Mouse (Mus musculus) CH12.LX (cell line): Measurements from ENCODE around the gene Dpp4. TPM values are rescaled to one million over a fixed set of nuclear protein-coding genes. Genes with fewer than 3 reads are reported as not detected.

Experiments
- DNase-seq: peaks from one replicate; pipeline ENCODE4 v3.0.0-alpha.2; 2013; ENCODE audit errors: extremely low read depth
- H3K27ac ChIP-seq: 2 replicates; pipeline ENCODE4 v1.5.1; 2012; ENCODE audit warnings: low read depth, mild to moderate bottlenecking, control low read depth, moderate library complexity; ENCODE audit not compliant: insufficient read depth
- H3K27me3 ChIP-seq: replicated peaks from 2 replicates; pipeline ENCODE3; 2012; ENCODE audit warnings: inconsistent platforms
- H3K36me3 ChIP-seq, 2 experiments: replicated peaks in 1 of 2; 2 replicates each; pipeline versions ENCODE3 to v1.6.1; 2012; ENCODE audit warnings: inconsistent platforms in 1 of 2, low read length in 1 of 2, mild to moderate bottlenecking in 1 of 2, mixed read lengths in 1 of 2, moderate library complexity in 1 of 2; ENCODE audit not compliant: control insufficient read depth in 1 of 2, insufficient read depth in 1 of 2
- H3K4me1 ChIP-seq, 2 experiments: 2 replicates each; pipeline ENCODE4 v1.6.1; 2012; ENCODE audit warnings: inconsistent platforms in 1 of 2, moderate library complexity in 1 of 2; ENCODE audit not compliant: insufficient read depth in 2 of 2, control insufficient read depth in 1 of 2
- H3K4me2 ChIP-seq: 2 replicates; pipeline ENCODE4 v1.6.1; 2012; ENCODE audit warnings: low read depth, mild to moderate bottlenecking, control low read depth; ENCODE audit not compliant: poor library complexity, insufficient read depth, severe bottlenecking
- H3K4me3 ChIP-seq, 3 experiments: fragments of 150-350 bp in 1 of 3; sonication (generic) in 1 of 3; replicated peaks in 1 of 3; 2 replicates each; pipeline versions ENCODE3 to v1.5.1; 2011 to 2012; ENCODE audit warnings: low read depth in 2 of 3, low read length in 2 of 3, mild to moderate bottlenecking in 2 of 3, moderate library complexity in 2 of 3, control low read depth in 1 of 3, improper control_type of control experiment in 1 of 3, inconsistent platforms in 1 of 3, mixed read lengths in 1 of 3; ENCODE audit not compliant: poor library complexity in 1 of 3
- H3K79me2 ChIP-seq: replicated peaks from 2 replicates; pipeline ENCODE4 v1.6.1; 2012; ENCODE audit warnings: mild to moderate bottlenecking, moderate library complexity; ENCODE audit not compliant: control insufficient read depth, poor library complexity, insufficient read depth, severe bottlenecking; ENCODE audit errors: extremely low read depth
- H3K9ac ChIP-seq: 2 replicates; pipeline ENCODE4 v1.6.1; 2012; ENCODE audit warnings: low read depth, mild to moderate bottlenecking, control low read depth, moderate library complexity; ENCODE audit not compliant: insufficient read depth
- H3K9me3 ChIP-seq: replicated peaks from 2 replicates; pipeline ENCODE3; 2012; ENCODE audit warnings: low read length, inconsistent platforms, mixed read lengths
- BHLHE40 ChIP-seq: IDR thresholded peaks from 2 replicates; pipeline ENCODE4 v1.6.1; 2011; ENCODE audit warnings: mild to moderate bottlenecking, low read depth, low read length, improper control_type of control experiment
- CHD1 ChIP-seq: IDR thresholded peaks from 2 replicates; pipeline ENCODE4 v1.6.1; 2012; ENCODE audit warnings: low read depth, low read length, improper control_type of control experiment, inconsistent platforms
- CHD2 ChIP-seq: IDR thresholded peaks from 2 replicates; pipeline ENCODE4 v1.6.1; 2011; ENCODE audit warnings: low read length, improper control_type of control experiment
- E2F4 ChIP-seq: IDR thresholded peaks from 2 replicates; pipeline ENCODE4 v1.6.1; 2011; ENCODE audit warnings: low read depth, low read length, improper control_type of control experiment; ENCODE audit not compliant: insufficient replicate concordance
- ELF1 ChIP-seq: IDR thresholded peaks from 2 replicates; pipeline ENCODE4 v1.6.1; 2014; ENCODE audit warnings: low read depth, mild to moderate bottlenecking, inconsistent platforms, low read length, improper control_type of control experiment
- EP300 ChIP-seq: IDR thresholded peaks from 2 replicates; pipeline ENCODE4 v1.6.1; 2011; ENCODE audit warnings: low read length, improper control_type of control experiment
- ETS1 ChIP-seq: conservative IDR thresholded peaks from 2 replicates; pipeline ENCODE4 v1.6.1; 2012; ENCODE audit warnings: low read depth, mild to moderate bottlenecking, inconsistent platforms, low read length, improper control_type of control experiment, moderate library complexity
- IRF4 ChIP-seq: IDR thresholded peaks from 2 replicates; pipeline ENCODE4 v1.6.1; 2014; ENCODE audit warnings: low read depth, mild to moderate bottlenecking, inconsistent platforms, low read length, improper control_type of control experiment
- JUN ChIP-seq: IDR thresholded peaks from 2 replicates; pipeline ENCODE4 v1.6.1; 2011; ENCODE audit warnings: low read depth, mild to moderate bottlenecking, low read length, improper control_type of control experiment, moderate library complexity; ENCODE audit not compliant: insufficient read depth
- JUND ChIP-seq: conservative IDR thresholded peaks from 2 replicates; pipeline ENCODE4 v1.6.1; 2011; ENCODE audit warnings: low read depth, low read length, improper control_type of control experiment
- KAT2A ChIP-seq: IDR thresholded peaks from 2 replicates; pipeline ENCODE4 v1.6.1; 2012; ENCODE audit warnings: low read length, improper control_type of control experiment, inconsistent platforms; ENCODE audit not compliant: insufficient replicate concordance
- MAX ChIP-seq: IDR thresholded peaks from 2 replicates; pipeline ENCODE4 v1.6.1; 2011; ENCODE audit warnings: low read length, improper control_type of control experiment
- MAZ ChIP-seq: IDR thresholded peaks from 2 replicates; pipeline ENCODE4 v1.6.1; 2012; ENCODE audit warnings: low read depth, mild to moderate bottlenecking, inconsistent platforms, low read length, improper control_type of control experiment, moderate library complexity
- MEF2A ChIP-seq: IDR thresholded peaks from 2 replicates; pipeline ENCODE4 v1.6.1; 2014; ENCODE audit warnings: low read depth, mild to moderate bottlenecking, inconsistent platforms, low read length, improper control_type of control experiment, borderline replicate concordance
- MXI1 ChIP-seq: IDR thresholded peaks from 2 replicates; pipeline ENCODE4 v1.6.1; 2011; ENCODE audit warnings: mild to moderate bottlenecking, low read depth, low read length, improper control_type of control experiment
- MYC ChIP-seq: IDR thresholded peaks from 2 replicates; pipeline ENCODE4 v1.6.1; 2011; ENCODE audit warnings: low read depth, mild to moderate bottlenecking, improper control_type of control experiment, low read length
- NELFE ChIP-seq: IDR thresholded peaks from 2 replicates; pipeline ENCODE4 v1.6.1; 2011; ENCODE audit warnings: low read depth, low read length, improper control_type of control experiment
- RAD21 ChIP-seq: IDR thresholded peaks from 2 replicates; pipeline ENCODE4 v1.6.1; 2011; ENCODE audit warnings: low read depth, mild to moderate bottlenecking, low read length, improper control_type of control experiment, moderate library complexity
- RCOR1 ChIP-seq: conservative IDR thresholded peaks from 2 replicates; pipeline ENCODE4 v1.6.1; 2012; ENCODE audit warnings: low read depth, mild to moderate bottlenecking, inconsistent platforms, low read length, improper control_type of control experiment
- SIN3A ChIP-seq: IDR thresholded peaks from 2 replicates; pipeline ENCODE4 v1.6.1; 2012; ENCODE audit warnings: low read length, improper control_type of control experiment, inconsistent platforms
- TBP ChIP-seq: conservative IDR thresholded peaks from 2 replicates; pipeline ENCODE4 v1.6.1; 2011; ENCODE audit warnings: low read depth, low read length, improper control_type of control experiment
- TCF12 ChIP-seq: IDR thresholded peaks from 2 replicates; pipeline ENCODE4 v1.6.1; 2014; ENCODE audit warnings: low read depth, mild to moderate bottlenecking, inconsistent platforms, low read length, improper control_type of control experiment
- ZMIZ1 ChIP-seq: IDR thresholded peaks from 2 replicates; pipeline ENCODE4 v1.6.1; 2012; ENCODE audit warnings: low read depth, mild to moderate bottlenecking, inconsistent platforms, low read length, improper control_type of control experiment
- ZNF384 ChIP-seq: IDR thresholded peaks from 2 replicates; pipeline ENCODE4 v1.6.1; 2012; ENCODE audit warnings: low read depth, low read length, improper control_type of control experiment, inconsistent platforms
- dilution Hi-C: fragments of 300-500 bp; cut with MboI; formaldehyde crosslinking; loops from 2 replicates; pipeline ENCODE4 v1.14.3; 2020; ENCODE audit warnings: low sequenced_read_pairs; ENCODE audit not compliant: extremely low pct_unique_long_range_greater_than_20kb, extremely low pct_ligation_motif_present
- in situ Hi-C: fragments of 300-500 bp; cut with MboI; formaldehyde crosslinking; loops from 3 replicates; pipeline ENCODE4 v1.14.3; 2019; ENCODE audit warnings: low sequenced_read_pairs, low pct_ligation_motif_present, low pct_unique_long_range_greater_than_20kb, mixed read lengths
- polyA plus RNA-seq: library from polyadenylated mRNA; unstranded; fragments of >175 nt; gene quantifications from 2 replicates; pipeline ENCODE4 v1.2.1, GENCODE M21; 2012; ENCODE audit warnings: low read depth; ENCODE audit not compliant: insufficient read length
- total RNA-seq, 2 experiments: library from RNA; depleted of rRNA; stranded (reverse); fragments of 300-350 nt in 1 of 2; fragments of >200 nt in 1 of 2; gene quantifications; 2 replicates each; pipeline ENCODE4 v1.2.3; 2012 to 2014

Dpp4 gene
- total and polyA plus RNA-seq, 3 experiments = 0.04 to 3.6 (median 0.29) TPM

- Histone ChIP-seq H3K27me3 (no peaks in the 10 kb centered on the region), H3K9ac (no peak overlapping the region), H3K9me3 (no peaks in the 10 kb centered on the region), H3K27ac (no peak overlapping the region), H3K4me3 (no peak overlapping the region), H3K36me3 (no peaks in the 10 kb centered on the region), H3K79me2 (no peaks in the 10 kb centered on the region), H3K4me1 (0 out of 4 replicates have a peak, but pooled peaks cover 0 to 2% of the 10 kb centered on the region in 2 experiments), H3K4me2 (no peak overlapping the region)
- in situ Hi-C loops = no loop called here
- DNase-seq = no peak
- dilution Hi-C loops = no loop called here
- no peak for TF ChIP-seq ELF1
- no peak for TF ChIP-seq JUN
- no peak for TF ChIP-seq MEF2A
- no peak for TF ChIP-seq TBP
These were observed 105.1 kb downstream of the Dpp4 start for GRCm38 (mm10) chr2:62306978-62307377.

- no peak for TF ChIP-seq MAZ
- no peak for TF ChIP-seq TBP
- TF ChIP-seq MXI1 = no peak
- no peak for TF ChIP-seq RCOR1
- TF ChIP-seq CHD1 = no peak
- no peak for TF ChIP-seq ZNF384
- TF ChIP-seq JUN = no peak
- TF ChIP-seq NELFE = no peak
- TF ChIP-seq, all 38 proteins: peak for 0
- in situ Hi-C loops (no loop called here), dilution Hi-C loops (no loop called here)
- Histone ChIP-seq H3K9me3 (no peaks in the 10 kb centered on the region), H3K9ac (no peak overlapping the region), H3K27ac (no peak overlapping the region), H3K79me2 (no peaks in the 10 kb centered on the region), H3K4me2 (no peak overlapping the region), H3K4me3 (no peak overlapping the region), H3K36me3 (no peaks in the 10 kb centered on the region), H3K27me3 (no peaks in the 10 kb centered on the region), H3K4me1 (no peaks in the 10 kb centered on the region)
- no peak for DNase-seq
These were observed 110.3 kb downstream of the Dpp4 start for GRCm38 (mm10) chr2:62301716-62302115.

- H3K4me3 ChIP-seq = no peak overlapping the region
- no peak overlapping the region for H3K9ac ChIP-seq
- dilution Hi-C loops (no loop called here), in situ Hi-C loops (loop anchor here (25.0 kb wide), 1 partner anchor 307 kb away; no protein-coding TSS in a partner anchor)
- no peak overlapping the region for H3K4me2 ChIP-seq
- TF ChIP-seq IRF4 = no peak
- TF ChIP-seq ZMIZ1 = no peak
- TF ChIP-seq SIN3A = no peak
- TF ChIP-seq RCOR1 = no peak
- no peak for TF ChIP-seq RAD21
- no peak for TF ChIP-seq MYC
- no peak for TF ChIP-seq ETS1
- TF ChIP-seq MXI1 = no peak
- no peak for TF ChIP-seq JUN
- TF ChIP-seq TCF12 = no peak
- no peak for TF ChIP-seq E2F4
- TF ChIP-seq MAX = no peak
- no peak for TF ChIP-seq EP300
- TF ChIP-seq BHLHE40 = no peak
- no peak for TF ChIP-seq KAT2A
- no peak for TF ChIP-seq CHD2
- TF ChIP-seq JUND = no peak
- no peaks in the 10 kb centered on the region for H3K36me3 ChIP-seq
- no peak overlapping the region for H3K27ac ChIP-seq
- H3K79me2 ChIP-seq = no peaks in the 10 kb centered on the region
- no peak for DNase-seq
- H3K9me3 ChIP-seq = no peaks in the 10 kb centered on the region
- no peaks in the 10 kb centered on the region for H3K4me1 ChIP-seq
- no peaks in the 10 kb centered on the region for H3K27me3 ChIP-seq
These were observed 118.2 kb downstream of the Dpp4 start for GRCm38 (mm10) chr2:62293846-62294245.
